Mouse (Mus musculus): Measurements from ENCODE around the gene Nhp2.

DNA sequence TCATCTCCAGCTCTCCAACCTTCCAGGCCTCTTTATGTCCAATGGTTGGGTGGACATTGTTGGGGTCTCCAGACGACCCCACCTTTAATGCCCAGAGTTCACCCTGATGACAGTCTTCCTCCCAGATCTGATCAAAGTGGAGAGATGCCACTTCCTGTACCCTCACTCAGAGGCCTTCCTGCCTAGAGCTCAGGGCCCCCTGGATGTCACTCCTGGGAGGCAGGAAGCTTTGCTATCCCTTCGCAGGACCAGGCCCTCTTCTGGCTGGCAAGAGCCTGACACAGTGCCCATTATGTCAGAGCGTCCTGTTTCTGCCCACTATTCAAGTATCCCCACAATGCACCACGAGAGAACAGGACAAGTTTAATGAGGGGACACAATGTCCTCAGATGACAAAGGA lies 40.5 kb upstream of the Nhp2 start:
- no peak for TF ChIP-seq CTCF (IDR thresholded peaks at IDR 0.05; ENCODE audit: borderline replicate concordance, insufficient read depth, low read length)
- no peak for TF ChIP-seq POLR2A (IDR thresholded peaks at IDR 0.05; ENCODE audit: low read depth, low read length)

Data from embryonic fibroblast, embryonic 13.5 days (primary cell).